Mouse (Mus musculus) kidney, adult 2 months (tissue): ENCODE data around the gene Gm20696. TPM values are rescaled to one million over a fixed set of nuclear protein-coding genes. Genes with fewer than 3 reads are reported as not detected.

Source experiments
- DNase-seq: peaks from one replicate; pipeline ENCODE4 v3.0.0; 2021
- H3K27ac ChIP-seq: fragments of 200-500 bp; 2 replicates; pipeline ENCODE4 v1.5.1; 2012; ENCODE audit warnings: low read depth, low read length, control low read depth, inconsistent platforms; ENCODE audit not compliant: insufficient read depth
- H3K27me3 ChIP-seq: fragments of 200-500 bp; replicated peaks from 2 replicates; pipeline ENCODE4 v1.6.1; 2012; ENCODE audit warnings: mild to moderate bottlenecking, moderate library complexity, low read length, inconsistent platforms; ENCODE audit not compliant: control insufficient read depth, insufficient read depth
- H3K36me3 ChIP-seq: fragments of 200-500 bp; 2 replicates; pipeline ENCODE4 v1.6.1; 2012; ENCODE audit warnings: mild to moderate bottlenecking, moderate library complexity, low read length, inconsistent platforms; ENCODE audit not compliant: control insufficient read depth, insufficient read depth
- H3K4me1 ChIP-seq: fragments of 200-500 bp; 2 replicates; pipeline ENCODE4 v1.6.1; 2011; ENCODE audit warnings: low read length; ENCODE audit not compliant: control insufficient read depth, insufficient read depth
- H3K4me3 ChIP-seq: fragments of 200-500 bp; 2 replicates; pipeline ENCODE4 v1.5.1; 2011; ENCODE audit warnings: mild to moderate bottlenecking, low read depth, low read length, control low read depth; ENCODE audit not compliant: insufficient read depth
- CTCF ChIP-seq: fragments of 200-500 bp; conservative IDR thresholded peaks from 2 replicates; pipeline ENCODE4 v1.5.1; 2011; ENCODE audit warnings: low read depth, mild to moderate bottlenecking, control low read depth, low read length, moderate library complexity, mixed read lengths; ENCODE audit not compliant: insufficient read depth, insufficient read length
- POLR2A ChIP-seq: fragments of 200-500 bp; IDR thresholded peaks from one replicate; pipeline ENCODE4 v1.6.1; 2011; ENCODE audit warnings: low read depth, low read length, control low read depth
- WGBS: fragments of 180-500 bp; shearing (Covaris S2); methylation state at CpG from one replicate; pipeline ENCODE4 v1.1.7; 2018; 5-methylcytosine and 5-hydroxymethylcytosine counted together
- polyA plus RNA-seq: library from polyadenylated mRNA; depleted of rRNA; stranded (reverse); fragments of >200 nt; gene quantifications from 2 replicates; pipeline ENCODE4 v1.2.3, GENCODE M21; 2012

Gene Gm20696
- polyA plus RNA-seq, 1 experiment, result 0.31 TPM

GRCm38 (mm10) chr6:99342416-99342815 lies 324.2 kb downstream of the Gm20696 start:
- 98% methylated on average over 3 of the region's 3 CpGs for WGBS
- Histone ChIP-seq H3K36me3 (no peaks in the 10 kb centered on the region), H3K27ac (no peak overlapping the region), H3K4me1 (no peaks in the 10 kb centered on the region), H3K4me3 (no peak overlapping the region), H3K27me3 (no peaks in the 10 kb centered on the region)
- no peak for DNase-seq
- TF ChIP-seq POLR2A (no peak), CTCF (no peak)

DNA sequence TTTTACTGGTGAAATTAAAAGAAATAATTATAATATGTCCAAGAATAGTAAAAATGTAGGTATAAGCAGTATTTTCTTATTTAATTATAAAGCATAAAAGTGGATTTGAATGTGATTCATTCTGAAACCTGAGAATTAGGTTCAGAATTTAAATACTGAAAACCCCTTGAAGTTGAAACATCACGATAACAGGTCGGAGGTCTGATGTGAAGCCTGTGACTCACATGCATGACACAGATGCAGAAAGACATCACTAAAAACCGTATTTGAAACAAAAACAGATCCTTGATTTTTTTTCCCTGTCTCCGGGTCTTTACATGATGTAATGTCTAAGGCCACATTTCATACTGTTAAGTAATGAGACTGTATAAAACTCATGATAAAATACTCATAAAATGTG lies 325.7 kb downstream of the Gm20696 start:
- H3K4me3 ChIP-seq, result no peak overlapping the region
- no peaks in the 10 kb centered on the region for H3K27me3 ChIP-seq
- H3K27ac ChIP-seq, result no peak overlapping the region
- no peaks in the 10 kb centered on the region for H3K36me3 ChIP-seq
- DNase-seq, result no peak
- no peak for TF ChIP-seq CTCF
- TF ChIP-seq POLR2A, result no peak
- no peaks in the 10 kb centered on the region for H3K4me1 ChIP-seq
- WGBS, result 94% methylated on average over 4 of the region's 4 CpGs

DNA sequence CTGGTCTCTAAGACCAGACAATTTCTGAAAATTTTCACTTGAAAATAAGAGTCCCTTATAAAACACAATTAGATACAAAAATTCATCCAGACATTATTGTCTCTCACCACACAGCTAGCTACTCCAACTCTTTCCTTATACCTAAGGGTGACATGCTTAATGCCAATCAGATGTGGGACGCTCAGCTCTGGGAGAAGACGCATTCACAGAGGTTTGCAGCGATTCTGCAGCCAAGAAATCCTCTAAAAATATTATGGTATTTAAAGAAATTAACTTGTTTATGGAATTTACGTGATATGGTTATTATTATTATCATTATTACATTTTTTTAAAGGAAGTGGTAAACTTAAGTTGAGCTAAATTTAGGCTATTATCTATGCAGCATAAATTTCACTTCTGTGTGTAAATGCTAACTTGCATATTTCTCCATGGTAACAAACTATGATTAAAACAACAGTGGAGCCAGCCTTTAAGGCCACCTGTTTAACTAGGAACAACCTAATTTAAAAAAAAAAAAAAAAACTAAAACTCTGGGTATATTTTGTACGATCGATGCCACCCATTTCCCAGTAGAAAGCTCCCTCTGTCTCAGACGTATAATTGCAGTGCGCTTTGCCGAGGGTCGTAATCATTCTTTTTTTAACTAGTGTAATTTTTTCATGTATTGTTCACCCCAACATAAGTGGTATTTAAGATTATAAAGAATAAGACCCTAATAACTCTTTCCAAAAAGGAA lies 326.4 kb downstream of the Gm20696 start:
- TF ChIP-seq POLR2A (no peak), CTCF (no peak)
- no peaks in the 10 kb centered on the region for H3K4me1 ChIP-seq
- H3K4me3 ChIP-seq, result no peak overlapping the region
- 94% methylated on average over 10 of the region's 10 CpGs for WGBS
- H3K27me3 ChIP-seq, result no peaks in the 10 kb centered on the region
- DNase-seq, result no peak
- H3K36me3 ChIP-seq, result no peaks in the 10 kb centered on the region
- H3K27ac ChIP-seq, result no peak overlapping the region

DNA sequence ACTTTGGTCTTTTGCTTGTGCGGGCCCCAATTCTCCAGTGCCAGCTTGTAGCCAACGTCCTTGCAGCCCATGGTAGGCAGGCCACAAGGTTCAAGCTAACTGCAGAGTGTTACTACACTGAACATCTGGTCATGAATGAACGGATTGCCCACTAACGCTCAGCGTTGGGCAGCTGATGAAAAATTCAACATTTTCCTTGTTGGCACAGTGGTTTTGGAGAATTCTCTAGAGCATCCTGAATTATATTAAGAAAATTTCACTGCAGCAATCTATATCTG lies 327.3 kb downstream of the Gm20696 start:
- H3K4me1 ChIP-seq, result no peaks in the 10 kb centered on the region
- H3K4me3 ChIP-seq, result no peak overlapping the region
- 65% methylated on average over 5 of the region's 5 CpGs for WGBS
- TF ChIP-seq POLR2A, result no peak
- no peak for TF ChIP-seq CTCF
- no peak for DNase-seq
- H3K36me3 ChIP-seq, result no peaks in the 10 kb centered on the region
- no peak overlapping the region for H3K27ac ChIP-seq
- no peaks in the 10 kb centered on the region for H3K27me3 ChIP-seq

- TF ChIP-seq POLR2A, result no peak
- no peak for TF ChIP-seq CTCF
- H3K4me1 ChIP-seq, result no peaks in the 10 kb centered on the region
- H3K36me3 ChIP-seq, result no peaks in the 10 kb centered on the region
- no peaks in the 10 kb centered on the region for H3K27me3 ChIP-seq
- no peak for DNase-seq
- no peak overlapping the region for H3K4me3 ChIP-seq
- whole genome bisulfite sequencing, result 80% methylated on average over 9 of the region's 9 CpGs
- H3K27ac ChIP-seq, result no peak overlapping the region
These were observed 327.8 kb downstream of the Gm20696 start for GRCm38 (mm10) chr6:99338593-99339342.

GRCm38 (mm10) chr6:99338174-99338573 lies 328.4 kb downstream of the Gm20696 start:
- no peak for TF ChIP-seq POLR2A
- TF ChIP-seq CTCF, result no peak
- Histone ChIP-seq H3K4me3 (no peak overlapping the region), H3K27me3 (no peaks in the 10 kb centered on the region), H3K4me1 (no peaks in the 10 kb centered on the region), H3K36me3 (no peaks in the 10 kb centered on the region), H3K27ac (no peak overlapping the region)
- no peak for DNase-seq
- 65% methylated on average over 3 of the region's 3 CpGs for WGBS

GRCm38 (mm10) chr6:99337575-99337974 lies 329.0 kb downstream of the Gm20696 start:
- H3K4me3 ChIP-seq, result no peak overlapping the region
- peak; percentile 33 for DNase-seq
- H3K27me3 ChIP-seq, result no peaks in the 10 kb centered on the region
- no peak overlapping the region for H3K27ac ChIP-seq
- WGBS, result 59% methylated on average over 6 of the region's 6 CpGs
- TF ChIP-seq CTCF, result no peak
- TF ChIP-seq POLR2A, result no peak
- no peaks in the 10 kb centered on the region for H3K36me3 ChIP-seq
- no peaks in the 10 kb centered on the region for H3K4me1 ChIP-seq
